Comparison of ENCODE assay signal across 13 mouse cellular contexts in genomic region chr6:72357164-72358079, GRCm38 (mm10). TPM values are rescaled to one million over a fixed set of nuclear protein-coding genes. Genes with fewer than 3 reads are reported as not detected.
DNase-seq lines count a peak whose midpoint lies in the region; ATAC-seq and TF ChIP-seq lines count a peak whose summit lies in the region.
"Had no signal": no experiment of that assay in that cellular context is flagged by ENCODE, and none has a peak within 500 bp of the region (broad histone marks: within the 10 kb centered on the region; RNA-seq: fewer than 3 reads in every experiment).

No protein-coding gene starts in this region.

- no peak overlapping the region for H3K27ac ChIP-seq in heart, embryonic 10.5 days
- H3K27ac ChIP-seq in neural tube, embryonic 15.5 days (replicated peaks) = 0 out of 2 replicates have a peak overlapping the region, but pooled peaks have one; percentile 13
- no peak overlapping the region; the same call in 1 of the 2 replicates for H3K27ac ChIP-seq in liver, adult 2 months (replicated peaks; ENCODE audit: insufficient read depth, low read depth, low read length)
- H3K27ac ChIP-seq in midbrain, embryonic 13.5 days = no peak overlapping the region
- H3K27ac ChIP-seq: hindbrain, embryonic 15.5 days; midbrain, embryonic 12.5 days had no signal

- H3K9me3 ChIP-seq in heart, embryonic 10.5 days = no peaks in the 10 kb centered on the region
- no peaks in the 10 kb centered on the region for H3K9me3 ChIP-seq in neural tube, embryonic 15.5 days (replicated peaks)
- no peaks in the 10 kb centered on the region for H3K9me3 ChIP-seq in midbrain, embryonic 13.5 days
- H3K9me3 ChIP-seq: hindbrain, embryonic 15.5 days; midbrain, embryonic 12.5 days had no signal

- H3K9ac ChIP-seq in neural tube, embryonic 15.5 days (replicated peaks) = no peak overlapping the region
- 0 out of 2 replicates have a peak overlapping the region, but pooled peaks have one; percentile 13 for H3K9ac ChIP-seq in liver, adult 2 months (ENCODE audit: low read depth, low read length)
- no peak overlapping the region for H3K9ac ChIP-seq in midbrain, embryonic 13.5 days (replicated peaks)
- H3K9ac ChIP-seq: hindbrain, embryonic 15.5 days; lung, embryonic 14.5 days; midbrain, embryonic 12.5 days had no signal

- H3K79me2 ChIP-seq in liver, adult 2 months (ENCODE audit: control insufficient read depth, insufficient read depth, low read length) = peaks cover 3% of the 10 kb centered on the region; the same call in 1 of the 2 replicates

- peak; percentile 86 for DNase-seq in heart, embryonic 10.5 days (ENCODE audit: low spot score)
- DNase-seq in heart, postnatal 14 days = no peak
- no peak for DNase-seq in neural tube, embryonic 10.5 days (ENCODE audit: extremely low spot score, low spot score)
- DNase-seq in liver, adult 2 months (ENCODE audit: extremely low read depth, low read depth, low spot score) = no peak
- peak; percentile 63 for DNase-seq in yolk sac, embryonic 10.5 days (ENCODE audit: low spot score)
- DNase-seq in adrenal gland, adult 18-20 months (ENCODE audit: low spot score in 2 of 2) = no peak
- DNase-seq: lung, embryonic 14.5 days; thymus, adult 18-20 months had no signal

- WGBS in heart, embryonic 10.5 days = 61% methylated on average over 5 of the region's 5 CpGs
- 74% methylated on average over 5 of the region's 5 CpGs for WGBS in neural tube, embryonic 15.5 days
- 30% methylated on average over 5 of the region's 5 CpGs for WGBS in liver, adult 2 months
- WGBS in midbrain, embryonic 13.5 days = 80% methylated on average over 5 of the region's 5 CpGs

- H3K4me3 ChIP-seq in heart, embryonic 10.5 days = no peak overlapping the region
- no peak overlapping the region for H3K4me3 ChIP-seq in neural tube, embryonic 15.5 days (replicated peaks)
- no peak overlapping the region for H3K4me3 ChIP-seq in liver, adult 2 months (ENCODE audit: insufficient read depth, low read depth, low read length)
- no peak overlapping the region for H3K4me3 ChIP-seq in midbrain, embryonic 13.5 days (replicated peaks)
- H3K4me3 ChIP-seq: hindbrain, embryonic 15.5 days; midbrain, embryonic 12.5 days had no signal

- no peak overlapping the region for H3K4me2 ChIP-seq in neural tube, embryonic 15.5 days
- no peak overlapping the region for H3K4me2 ChIP-seq in midbrain, embryonic 13.5 days (replicated peaks)
- H3K4me2 ChIP-seq: lung, embryonic 14.5 days; midbrain, embryonic 12.5 days had no signal

- intact Hi-C loops in heart, postnatal 14 days (cut with DNase I) = loop anchor here (5.0 kb wide), 1 partner anchor 45 kb away; no protein-coding TSS in a partner anchor

- no peak for TF ChIP-seq POLR2A in liver, adult 2 months (IDR thresholded peaks at IDR 0.05; ENCODE audit: extremely low read depth, insufficient read depth, low read length)

- H3K4me1 ChIP-seq in heart, embryonic 10.5 days = peaks cover 53% of the 10 kb centered on the region
- H3K4me1 ChIP-seq in neural tube, embryonic 15.5 days = peaks cover 64% of the 10 kb centered on the region
- peaks cover 36% of the 10 kb centered on the region for H3K4me1 ChIP-seq in liver, adult 2 months (ENCODE audit: control insufficient read depth, insufficient read depth, low read length)
- H3K4me1 ChIP-seq in midbrain, embryonic 13.5 days (replicated peaks) = peaks cover 40% of the 10 kb centered on the region

- no peaks in the 10 kb centered on the region for H3K27me3 ChIP-seq in heart, embryonic 10.5 days (ENCODE audit: insufficient read depth, poor library complexity, severe bottlenecking)
- no peaks in the 10 kb centered on the region for H3K27me3 ChIP-seq in neural tube, embryonic 15.5 days (replicated peaks)
- no peaks in the 10 kb centered on the region for H3K27me3 ChIP-seq in liver, adult 2 months (ENCODE audit: control insufficient read depth, insufficient read depth, low read length)
- no peaks in the 10 kb centered on the region for H3K27me3 ChIP-seq in midbrain, embryonic 13.5 days
- H3K27me3 ChIP-seq: hindbrain, embryonic 15.5 days had no signal

- no peak for ATAC-seq in neural tube, embryonic 15.5 days (ENCODE audit: low FRiP score)
- ATAC-seq in midbrain, embryonic 13.5 days = no peak
- ATAC-seq: activated CD4-positive, CD25-positive, alpha-beta regulatory T cell, adult 4 months had no signal

- TF ChIP-seq CTCF in liver, adult 2 months (IDR thresholded peaks at IDR 0.05; ENCODE audit: low read depth, low read length) = no peak

- H3K36me3 ChIP-seq in heart, embryonic 10.5 days = peaks cover 40% of the 10 kb centered on the region
- H3K36me3 ChIP-seq in neural tube, embryonic 15.5 days = peaks cover 30% of the 10 kb centered on the region; the same call in 1 of the 2 replicates
- peaks cover 21% of the 10 kb centered on the region for H3K36me3 ChIP-seq in liver, adult 2 months (ENCODE audit: control insufficient read depth, insufficient read depth, low read length)
- H3K36me3 ChIP-seq in midbrain, embryonic 13.5 days = peaks cover 36% of the 10 kb centered on the region

RNA-seq across cellular contexts. Expression of gene Tmem150a, which starts 2.2 kb away (rescaled TPM):
- polyA plus RNA-seq in heart, embryonic 10.5 days (2016; fragmentation: Nextera tagmentation; extraction: Ambion mirVana) = 15.7 and 24.9 TPM in 2 replicates
- 10 to 100 TPM; 14.7 to 17.6 TPM for total RNA-seq in heart, postnatal 14 days (2021)
- 21.2 and 21.5 TPM in 2 replicates for polyA plus RNA-seq in neural tube, embryonic 15.5 days (2015; fragmentation: Nextera tagmentation; extraction: Ambion mirVana)
- total RNA-seq in liver, adult 2 months (2014; rRNA removed) = 62.9 and 78.9 TPM in 2 replicates
- polyA plus RNA-seq in liver, adult 2 months (2012; rRNA removed) = 202 and 244 TPM in 2 replicates
- total RNA-seq in adrenal gland, adult 18-20 months (2021) = 10 to 100 TPM; 24.3 to 24.4 TPM
- 10.3 and 11.5 TPM in 2 replicates for polyA plus RNA-seq in midbrain, embryonic 13.5 days (2015; fragmentation: Nextera tagmentation; extraction: Ambion mirVana)

RNA-seq across cellular contexts. Expression of gene Rnf181, which starts 9.3 kb away (rescaled TPM):
- polyA plus RNA-seq in heart, embryonic 10.5 days (2016; fragmentation: Nextera tagmentation; extraction: Ambion mirVana) = 119 and 127 TPM in 2 replicates
- total RNA-seq in heart, postnatal 14 days (2021) = 10 to 100 TPM; 45.5 to 46.5 TPM
- polyA plus RNA-seq in neural tube, embryonic 15.5 days (2015; fragmentation: Nextera tagmentation; extraction: Ambion mirVana) = 145 and 147 TPM in 2 replicates
- 58.1 and 62.6 TPM in 2 replicates for total RNA-seq in liver, adult 2 months (2014; rRNA removed)
- polyA plus RNA-seq in liver, adult 2 months (2012; rRNA removed) = 66.4 and 75.2 TPM in 2 replicates
- 100 to 1,000 TPM; 187 to 460 TPM for total RNA-seq in adrenal gland, adult 18-20 months (2021)
- 127 and 132 TPM in 2 replicates for polyA plus RNA-seq in midbrain, embryonic 13.5 days (2015; fragmentation: Nextera tagmentation; extraction: Ambion mirVana)

RNA-seq across cellular contexts. Expression of gene 0610030E20Rik, which starts 10.3 kb away (rescaled TPM):
- polyA plus RNA-seq in heart, embryonic 10.5 days (2016; fragmentation: Nextera tagmentation; extraction: Ambion mirVana) = 17.3 and 24.9 TPM in 2 replicates
- total RNA-seq in heart, postnatal 14 days (2021) = 10 to 100 TPM; 13.1 to 14.4 TPM
- polyA plus RNA-seq in neural tube, embryonic 15.5 days (2015; fragmentation: Nextera tagmentation; extraction: Ambion mirVana) = 15.4 and 19.2 TPM in 2 replicates
- 10.2 and 14.2 TPM in 2 replicates for total RNA-seq in liver, adult 2 months (2014; rRNA removed)
- 17.5 and 18.5 TPM in 2 replicates for polyA plus RNA-seq in liver, adult 2 months (2012; rRNA removed)
- total RNA-seq in adrenal gland, adult 18-20 months (2021) = 10 to 100 TPM; 24.2 to 33.2 TPM
- 21.7 and 23.9 TPM in 2 replicates for polyA plus RNA-seq in midbrain, embryonic 13.5 days (2015; fragmentation: Nextera tagmentation; extraction: Ambion mirVana)

RNA-seq across cellular contexts. Expression of gene Usp39, which starts 12.4 kb away (rescaled TPM):
- 43.5 and 53.9 TPM in 2 replicates for polyA plus RNA-seq in heart, embryonic 10.5 days (2016; fragmentation: Nextera tagmentation; extraction: Ambion mirVana)
- total RNA-seq in heart, postnatal 14 days (2021) = 10 to 100 TPM; 16.6 to 19.7 TPM
- 36.7 and 39.2 TPM in 2 replicates for polyA plus RNA-seq in neural tube, embryonic 15.5 days (2015; fragmentation: Nextera tagmentation; extraction: Ambion mirVana)
- 15.2 TPM in 2 replicates for total RNA-seq in liver, adult 2 months (2014; rRNA removed)
- polyA plus RNA-seq in liver, adult 2 months (2012; rRNA removed) = 10.5 and 11.9 TPM in 2 replicates
- total RNA-seq in adrenal gland, adult 18-20 months (2021) = 10 to 100 TPM; 30.9 to 31.7 TPM
- polyA plus RNA-seq in midbrain, embryonic 13.5 days (2015; fragmentation: Nextera tagmentation; extraction: Ambion mirVana) = 51.5 and 53.4 TPM in 2 replicates

RNA-seq across cellular contexts. Expression of gene Vamp5, which starts 22.8 kb away (rescaled TPM):
- 40.5 and 44.7 TPM in 2 replicates for polyA plus RNA-seq in heart, embryonic 10.5 days (2016; fragmentation: Nextera tagmentation; extraction: Ambion mirVana)
- total RNA-seq in heart, postnatal 14 days (2021) = 10 to 100 TPM; 48.8 to 54.0 TPM
- 20.4 and 25.7 TPM in 2 replicates for polyA plus RNA-seq in neural tube, embryonic 15.5 days (2015; fragmentation: Nextera tagmentation; extraction: Ambion mirVana)
- total RNA-seq in liver, adult 2 months (2014; rRNA removed) = 18.9 and 20.5 TPM in 2 replicates
- 18.3 and 18.5 TPM in 2 replicates for polyA plus RNA-seq in liver, adult 2 months (2012; rRNA removed)
- 10 to 100 TPM; 22.9 to 25.5 TPM for total RNA-seq in adrenal gland, adult 18-20 months (2021)
- polyA plus RNA-seq in midbrain, embryonic 13.5 days (2015; fragmentation: Nextera tagmentation; extraction: Ambion mirVana) = 14.5 and 15.9 TPM in 2 replicates

Comparison
In these comparisons a context has a peak if more than half of its experiments do, and no peak if none do; other contexts are left out.
1. DNase-seq: peak in heart, embryonic 10.5 days (single experiment) and yolk sac, embryonic 10.5 days (single experiment); none in heart, postnatal 14 days (0 of 2), neural tube, embryonic 10.5 days (single experiment), liver, adult 2 months (single experiment) and adrenal gland, adult 18-20 months (0 of 2).